Mouse (Mus musculus) small intestine, adult 10 weeks (tissue): ENCODE measurements around the gene Krt35. TPM values are rescaled to one million over a fixed set of nuclear protein-coding genes. Genes with fewer than 3 reads are reported as not detected.

Experiments
- polyA plus RNA-seq: library from polyadenylated mRNA; stranded (reverse); fragments of 350-450 nt; fragmentation: Illumina TruSeq; extraction: RNeasy Lipid Tissue Mini Kit (QIAGEN cat#74804); gene quantifications from one replicate; pipeline ENCODE4 v1.2.3, GENCODE M21; 2014; ENCODE audit warnings: low replicate concordance

The Krt35 gene
- not detected for polyA plus RNA-seq

DNA sequence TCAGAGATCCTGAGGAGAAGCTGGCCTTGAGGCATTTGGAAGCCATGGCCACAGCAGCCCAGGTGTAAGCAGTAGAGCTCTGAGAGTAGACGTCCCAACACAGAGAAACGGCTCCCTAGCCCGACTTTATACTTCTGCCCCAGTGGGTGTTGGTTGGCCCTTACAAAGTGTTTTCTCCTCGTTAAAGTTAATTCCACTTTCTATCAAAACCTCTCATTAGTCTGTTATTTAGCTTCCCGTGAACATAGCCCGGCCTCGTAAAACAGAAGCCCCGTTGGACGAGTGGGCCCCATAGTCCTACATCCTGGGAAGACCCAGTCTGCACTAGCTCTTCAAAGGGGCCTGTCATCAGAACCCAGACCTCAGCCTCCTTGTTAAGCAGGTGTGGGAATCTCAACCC lies at the start of gene Krt35:
Krt35 (minus strand) TSS at position 101 of the 400 bp plus-strand sequence.

DNA sequence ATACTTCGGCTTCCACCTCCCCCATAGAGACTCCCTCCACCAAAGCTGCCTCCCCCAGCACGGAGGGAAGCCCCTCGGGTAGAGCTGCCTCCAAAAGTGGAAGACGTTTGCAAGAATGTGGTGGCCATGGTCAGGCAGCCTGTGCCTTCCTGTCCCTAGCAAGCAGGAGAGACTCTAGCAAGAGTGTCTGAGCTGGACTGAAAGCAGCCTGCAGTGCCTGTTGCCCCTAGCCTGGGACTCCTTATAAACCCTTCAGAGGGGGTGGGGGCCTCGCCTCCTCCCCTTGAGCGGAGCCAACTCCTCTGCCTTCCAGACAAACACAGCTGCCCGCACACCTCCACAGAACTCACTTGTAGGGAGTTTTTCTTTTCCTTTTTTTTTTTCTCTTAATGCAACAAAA lies 39.7 kb upstream of the Krt35 start, which contains the start of gene Krt15:
Krt15 (minus strand) TSS at position 198 of the 400 bp plus-strand sequence.

GRCm38 (mm10) chr11:100121466-100121865 lies 25.4 kb upstream of the Krt35 start, which contains the start of gene Krt13:
Gene Krt13, minus strand, starts transcription at chr11:100121566.

DNA sequence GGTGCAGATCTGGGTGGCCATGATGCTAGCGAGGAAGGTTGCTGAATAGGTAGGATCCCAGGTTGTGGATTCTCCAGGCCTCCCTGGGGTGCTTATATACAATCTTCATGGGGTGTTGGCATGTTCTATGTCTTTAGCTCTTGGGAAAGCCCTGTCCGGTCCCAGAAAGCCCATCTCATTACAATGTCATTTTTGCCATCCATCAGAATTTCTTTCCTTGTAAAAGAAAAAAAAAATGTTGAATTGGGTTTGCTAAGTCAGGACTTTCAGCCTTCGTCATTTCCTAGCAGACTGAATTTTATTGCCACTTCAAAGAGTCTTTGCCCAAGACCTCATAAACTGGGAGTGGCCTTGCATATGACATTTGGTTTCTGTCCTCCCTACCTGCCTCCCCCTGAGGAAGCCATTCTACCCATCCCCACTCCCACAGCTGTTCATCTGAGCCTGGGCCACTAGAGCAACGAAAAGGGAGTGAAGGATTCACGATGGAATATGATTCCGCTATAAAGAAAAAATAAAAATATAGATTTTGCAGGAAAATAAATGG lies 9.6 kb upstream of the Krt35 start, which contains the start of gene Krt36:
Krt36 (minus strand) TSS at position 51 of the 547 bp plus-strand sequence.

DNA sequence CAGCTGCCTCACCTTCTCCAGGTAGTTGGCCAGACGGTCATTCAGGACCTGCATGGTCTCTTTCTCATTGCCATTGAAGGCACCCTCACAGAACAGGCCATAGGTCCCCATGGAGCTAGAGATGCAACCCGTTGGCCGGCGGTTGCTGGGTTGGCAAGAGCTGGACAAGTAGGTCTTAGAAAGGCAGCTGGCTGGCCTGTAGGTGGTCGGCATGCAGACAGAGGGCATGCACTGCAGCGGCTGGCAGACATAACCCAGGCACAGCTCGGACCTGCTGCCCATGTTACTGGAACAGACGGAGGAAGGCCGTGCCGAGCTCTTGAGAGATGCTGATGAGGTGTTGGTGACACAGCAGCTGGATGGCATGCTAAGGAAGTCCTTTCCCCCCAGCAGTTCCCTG lies 8.2 kb downstream of the Krt35 start, which contains the start of gene Krt32:
Krt32 (minus strand) TSS at position 366 of the 400 bp plus-strand sequence.

DNA sequence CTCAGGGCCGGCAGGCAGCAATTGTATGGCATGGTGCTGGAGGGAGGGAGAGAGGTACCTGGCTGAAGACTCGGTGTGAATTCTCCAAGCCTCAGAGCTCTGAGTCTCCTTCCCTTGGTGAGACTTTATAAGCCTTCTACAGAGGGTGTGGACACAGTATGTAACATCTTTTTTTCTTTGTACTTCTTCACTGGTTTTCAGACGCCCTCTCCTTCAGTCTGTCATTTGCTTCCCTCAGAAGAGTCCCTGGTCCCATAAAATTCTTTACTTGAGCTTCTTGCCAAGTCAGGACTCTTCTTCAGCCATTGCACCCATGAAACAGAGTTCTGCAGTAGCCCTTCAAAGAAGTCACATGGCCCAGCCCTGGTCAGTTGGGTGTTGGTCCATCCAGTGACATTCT lies 45.6 kb downstream of the Krt35 start, which contains the start of gene Krt31:
Krt31 (minus strand) TSS at position 101 of the 400 bp plus-strand sequence.

Other genes starting within 250 kb of the Krt35 start
- not detected for gene Krtap4-16, start 244.6 kb downstream of the Krt35 start, polyA plus RNA-seq
- not detected for gene Gm11568, start 238.3 kb downstream of the Krt35 start, polyA plus RNA-seq
- gene Gm11559, start 231.8 kb downstream of the Krt35 start, polyA plus RNA-seq: not detected
- not detected for gene Krtap9-1, start 222.9 kb downstream of the Krt35 start, polyA plus RNA-seq
- not detected for gene Gm11567, start 217.1 kb downstream of the Krt35 start, polyA plus RNA-seq
- gene Krtap31-1, start 188.3 kb downstream of the Krt35 start, polyA plus RNA-seq: not detected
- gene Gm11565, start 181.5 kb downstream of the Krt35 start, polyA plus RNA-seq: not detected
- gene Krtap31-2, start 159.9 kb downstream of the Krt35 start, polyA plus RNA-seq: not detected
- not detected for gene Krtap9-5, start 147.8 kb downstream of the Krt35 start, polyA plus RNA-seq
- not detected for gene Krtap29-1, start 117.2 kb downstream of the Krt35 start, polyA plus RNA-seq
- gene Krtap16-1, start 109.6 kb downstream of the Krt35 start, polyA plus RNA-seq: not detected
- gene Krtap17-1, start 102.2 kb downstream of the Krt35 start, polyA plus RNA-seq: not detected
- gene Krt33a, start 80.0 kb downstream of the Krt35 start, polyA plus RNA-seq: not detected
- not detected for gene Krt33b, start 66.4 kb downstream of the Krt35 start, polyA plus RNA-seq
- gene Krt34, start 54.7 kb downstream of the Krt35 start, polyA plus RNA-seq: not detected
- not detected for gene Krt31, start 45.7 kb downstream of the Krt35 start, polyA plus RNA-seq
- not detected for gene Krt32, start 8.0 kb downstream of the Krt35 start, polyA plus RNA-seq
- gene Krt36, start 9.4 kb upstream of the Krt35 start, polyA plus RNA-seq: not detected
- not detected for gene Krt13, start 25.3 kb upstream of the Krt35 start, polyA plus RNA-seq
- gene Krt15, start 39.7 kb upstream of the Krt35 start, polyA plus RNA-seq: not detected
- gene Krt19, start 52.4 kb upstream of the Krt35 start, polyA plus RNA-seq: 9.9 TPM
- not detected for gene Krt9, start 97.0 kb upstream of the Krt35 start, polyA plus RNA-seq
- gene Krt14, start 111.3 kb upstream of the Krt35 start, polyA plus RNA-seq: not detected
- gene Krt16, start 152.7 kb upstream of the Krt35 start, polyA plus RNA-seq: not detected
- not detected for gene Krt17, start 164.8 kb upstream of the Krt35 start, polyA plus RNA-seq
- not detected for gene Krt42, start 173.6 kb upstream of the Krt35 start, polyA plus RNA-seq
- gene Eif1, start 223.6 kb upstream of the Krt35 start, polyA plus RNA-seq: 1,556 TPM
- not detected for gene Gast, start 238.2 kb upstream of the Krt35 start, polyA plus RNA-seq